Mouse (Mus musculus): Measurements from ENCODE around the gene Fcnb. TPM values are rescaled to one million over a fixed set of nuclear protein-coding genes. Genes with fewer than 3 reads are reported as not detected.

Fcnb gene
- polyA plus RNA-seq, 1 experiment from 2014 or later = 0.33 TPM

DNA sequence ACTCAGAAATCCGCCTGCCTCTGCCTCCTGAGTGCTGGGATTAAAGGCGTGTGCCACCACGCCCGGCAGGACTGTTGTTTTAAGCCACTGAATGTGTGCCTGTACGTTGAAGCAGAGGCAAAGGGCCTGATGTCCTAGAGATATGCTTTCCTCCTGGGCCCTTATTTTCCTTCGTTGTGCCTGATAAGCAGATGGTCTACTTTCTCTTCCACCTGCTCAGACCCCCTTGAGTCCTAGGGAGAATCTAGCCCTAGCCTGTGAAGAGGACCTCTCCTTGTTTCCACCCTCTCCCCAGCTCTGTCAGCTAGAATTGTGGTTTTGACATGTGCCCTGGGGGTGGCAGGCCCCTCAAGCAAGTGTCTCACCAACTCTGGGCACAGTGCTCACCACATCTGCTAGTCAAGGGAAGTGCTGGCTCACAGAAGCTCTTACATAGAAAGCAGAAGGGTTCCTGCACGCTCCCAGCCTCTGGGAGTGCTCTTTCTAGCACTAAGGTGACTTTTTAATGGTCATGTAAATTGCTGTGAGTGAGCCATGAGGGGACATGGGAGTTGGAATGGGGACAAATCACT is 9.0 kb downstream of the Fcnb start:
- 68% methylated on average over 7 of the region's 7 CpGs for WGBS
- no peak overlapping the region for H3K4me2 ChIP-seq

DNA sequence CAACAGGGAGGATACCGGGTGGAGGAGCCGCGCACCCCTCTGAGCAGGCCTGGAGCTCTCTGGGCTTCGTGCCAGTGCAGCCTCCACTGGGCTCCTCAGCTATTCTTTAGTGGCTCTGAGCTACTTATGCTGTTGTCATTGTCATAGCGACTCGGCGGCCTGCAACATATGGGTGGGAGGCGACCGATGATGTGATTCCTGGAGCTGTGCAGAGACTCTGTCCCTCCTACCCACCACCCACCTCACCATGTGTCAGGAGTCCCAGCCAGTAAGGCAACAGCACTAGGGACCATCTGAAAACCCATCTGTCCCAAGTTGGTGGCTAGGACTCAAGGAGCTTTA is 16.2 kb downstream of the Fcnb start:
- Histone ChIP-seq H3K27me3 (replicated peaks) (no peaks in the 10 kb centered on the region; the same call in 1 of the 2 replicates), H3K36me3 (no peaks in the 10 kb centered on the region), H3K9ac (no peak overlapping the region), H3K4me3 (no peak overlapping the region), H3K27ac (ENCODE audit: poor library complexity, severe bottlenecking) (no peak overlapping the region), H3K4me1 (replicated peaks) (peaks cover 8% of the 10 kb centered on the region; the same call in 1 of the 2 replicates), H3K9me3 (replicated peaks) (no peaks in the 10 kb centered on the region), H3K4me2 (no peak overlapping the region)
- WGBS = 80% methylated on average over 9 of the region's 9 CpGs
- ATAC-seq (ENCODE audit: insufficient number of reproducible peaks, low FRiP score) = peak; percentile 31; the same call in 1 of the 2 replicates

More for the DNA sequence above, 9.0 kb downstream of the Fcnb start:
- Histone ChIP-seq H3K4me3 (no peak overlapping the region), H3K27ac (ENCODE audit: poor library complexity, severe bottlenecking) (no peak overlapping the region), H3K9ac (no peak overlapping the region), H3K36me3 (no peaks in the 10 kb centered on the region), H3K9me3 (replicated peaks) (no peaks in the 10 kb centered on the region), H3K27me3 (replicated peaks) (no peaks in the 10 kb centered on the region; the same call in 1 of the 2 replicates), H3K4me1 (replicated peaks) (no peaks in the 10 kb centered on the region)
- ATAC-seq (ENCODE audit: insufficient number of reproducible peaks, low FRiP score) = no peak

DNA sequence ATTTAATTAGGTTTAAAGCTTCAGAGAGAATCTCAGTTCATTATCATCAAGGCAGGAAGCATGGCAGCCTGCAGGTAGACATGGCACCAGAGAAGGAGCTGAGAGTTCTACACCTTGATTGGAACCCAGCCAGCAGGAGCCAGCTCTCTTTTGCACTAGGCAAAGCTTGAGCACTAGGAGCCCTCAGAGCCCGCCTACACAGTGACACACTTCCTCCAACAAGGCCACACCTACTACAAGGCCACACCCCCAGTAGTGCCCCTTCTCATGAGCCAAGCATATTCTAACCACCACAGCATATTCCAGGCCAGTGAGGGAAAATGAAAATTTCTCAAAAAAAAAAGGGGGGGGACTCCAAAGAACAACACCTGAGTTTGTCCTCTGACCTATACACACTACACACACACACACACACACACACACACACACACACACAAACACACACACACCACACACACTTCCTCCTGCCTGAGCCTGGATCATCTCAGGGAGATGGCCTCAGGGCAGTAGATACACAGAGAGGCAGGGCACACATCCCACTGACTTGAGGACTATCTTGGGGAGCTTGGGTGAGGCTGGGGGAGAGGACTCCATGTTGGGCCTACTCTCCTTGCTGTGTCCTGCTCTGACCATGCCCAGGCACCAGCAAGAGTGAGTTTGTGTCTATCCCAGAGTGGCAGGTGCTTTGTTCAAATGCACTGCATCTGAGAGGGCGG is 16.7 kb downstream of the Fcnb start:
- Histone ChIP-seq H3K4me2 (no peak overlapping the region), H3K27ac (ENCODE audit: poor library complexity, severe bottlenecking) (no peak overlapping the region; the same call in 1 of the 2 replicates), H3K9me3 (replicated peaks) (no peaks in the 10 kb centered on the region), H3K4me1 (replicated peaks) (peaks cover 8% of the 10 kb centered on the region; the same call in 1 of the 2 replicates), H3K36me3 (no peaks in the 10 kb centered on the region), H3K4me3 (no peak overlapping the region), H3K27me3 (replicated peaks) (no peaks in the 10 kb centered on the region; the same call in 1 of the 2 replicates), H3K9ac (no peak overlapping the region)
- peak; percentile 83 for ATAC-seq (ENCODE audit: insufficient number of reproducible peaks, low FRiP score)
- 78% methylated on average over 2 of the region's 2 CpGs for WGBS

DNA sequence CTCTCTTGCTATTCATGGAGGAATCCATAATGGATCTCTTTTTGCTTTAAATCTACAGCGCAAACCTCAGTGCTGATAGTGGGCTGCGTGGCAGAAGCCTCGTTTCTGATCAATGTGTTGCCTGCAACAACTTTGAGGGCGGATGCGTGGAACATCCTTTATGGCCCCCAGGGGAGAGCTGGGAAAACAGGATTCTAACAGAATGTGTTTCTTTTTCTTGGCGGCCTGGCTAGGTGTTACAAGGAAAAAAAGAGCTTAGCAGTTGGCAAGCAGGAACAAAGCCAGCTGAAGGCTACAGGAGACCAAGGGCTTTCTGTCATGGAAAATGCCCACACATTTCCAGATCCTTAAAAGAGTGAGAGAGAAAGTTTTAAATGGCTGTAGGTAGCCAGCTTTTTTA is 17.5 kb downstream of the Fcnb start:
- WGBS = 62% methylated on average over 6 of the region's 6 CpGs
- H3K4me2 ChIP-seq = no peak overlapping the region
- H3K36me3 ChIP-seq = no peaks in the 10 kb centered on the region
- ATAC-seq (ENCODE audit: insufficient number of reproducible peaks, low FRiP score) = no peak
- no peaks in the 10 kb centered on the region; the same call in 1 of the 2 replicates for H3K27me3 ChIP-seq (replicated peaks)
- no peaks in the 10 kb centered on the region for H3K9me3 ChIP-seq (replicated peaks)
- peaks cover 8% of the 10 kb centered on the region; the same call in 1 of the 2 replicates for H3K4me1 ChIP-seq (replicated peaks)
- no peak overlapping the region; the same call in 1 of the 2 replicates for H3K27ac ChIP-seq (ENCODE audit: poor library complexity, severe bottlenecking)
- H3K9ac ChIP-seq = no peak overlapping the region
- H3K4me3 ChIP-seq = no peak overlapping the region

DNA sequence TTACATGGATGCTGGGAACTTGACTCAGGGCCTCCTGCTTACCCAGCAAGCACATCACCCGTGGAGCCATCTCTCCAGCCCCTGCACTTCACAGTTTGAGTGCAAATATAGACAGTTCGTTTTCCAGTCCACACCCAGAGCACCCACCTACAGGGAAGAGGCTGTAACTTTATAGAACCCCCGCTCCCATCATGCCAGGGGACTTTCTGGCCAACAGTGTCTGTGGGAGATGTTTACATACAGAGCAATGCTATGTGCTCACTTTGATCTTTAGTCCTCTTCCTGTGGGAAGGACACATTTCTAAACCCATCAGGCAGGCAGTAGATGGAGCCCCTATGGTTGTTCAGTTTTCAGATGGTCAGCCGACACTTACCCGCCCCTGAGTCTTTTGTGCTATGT is 18.0 kb downstream of the Fcnb start:
- no peak overlapping the region for H3K27ac ChIP-seq (ENCODE audit: poor library complexity, severe bottlenecking)
- no peak for ATAC-seq (ENCODE audit: insufficient number of reproducible peaks, low FRiP score)
- 70% methylated on average over 5 of the region's 5 CpGs for WGBS
- H3K4me3 ChIP-seq = no peak overlapping the region
- H3K9me3 ChIP-seq (replicated peaks) = no peaks in the 10 kb centered on the region
- H3K4me2 ChIP-seq = no peak overlapping the region
- no peak overlapping the region for H3K9ac ChIP-seq
- no peaks in the 10 kb centered on the region; the same call in 1 of the 2 replicates for H3K27me3 ChIP-seq (replicated peaks)
- H3K4me1 ChIP-seq (replicated peaks) = peaks cover 8% of the 10 kb centered on the region; the same call in 1 of the 2 replicates
- no peaks in the 10 kb centered on the region for H3K36me3 ChIP-seq

DNA sequence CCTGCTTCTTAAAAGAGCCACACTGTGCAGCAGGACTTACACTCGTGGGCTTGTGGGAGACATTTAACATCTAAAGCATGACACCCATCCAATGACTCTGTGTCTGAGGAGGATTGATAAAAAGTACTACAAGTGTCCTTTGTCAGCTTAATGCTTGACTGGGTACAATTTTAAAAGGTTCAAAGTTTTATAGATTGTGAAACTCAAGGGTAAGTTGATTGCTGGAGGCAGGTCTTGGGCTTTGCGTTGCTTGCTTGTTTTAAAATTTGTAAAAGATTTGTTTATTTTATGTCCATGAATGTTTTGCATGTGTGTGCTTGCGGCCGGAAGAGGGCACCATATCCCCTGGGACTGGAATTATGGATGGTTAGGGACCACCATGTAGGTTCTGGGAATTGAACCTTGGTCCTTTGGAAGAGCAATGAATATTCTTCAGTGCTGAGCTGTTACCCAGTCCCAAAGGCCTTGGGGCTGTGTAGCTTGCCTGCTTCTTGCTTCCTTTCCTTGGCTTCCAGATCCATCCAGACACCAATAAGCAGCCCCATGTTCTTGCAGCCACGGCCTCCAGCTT is 19.5 kb downstream of the Fcnb start:
- Histone ChIP-seq H3K27me3 (replicated peaks) (0 out of 2 replicates have a peak, but pooled peaks cover 5% of the 10 kb centered on the region), H3K9ac (no peak overlapping the region), H3K4me3 (no peak overlapping the region), H3K27ac (ENCODE audit: poor library complexity, severe bottlenecking) (no peak overlapping the region), H3K4me2 (no peak overlapping the region), H3K36me3 (no peaks in the 10 kb centered on the region), H3K4me1 (replicated peaks) (peaks cover 8% of the 10 kb centered on the region; the same call in 1 of the 2 replicates), H3K9me3 (replicated peaks) (no peaks in the 10 kb centered on the region)
- WGBS = 84% methylated on average over 5 of the region's 5 CpGs
- ATAC-seq (ENCODE audit: insufficient number of reproducible peaks, low FRiP score) = no peak

DNA sequence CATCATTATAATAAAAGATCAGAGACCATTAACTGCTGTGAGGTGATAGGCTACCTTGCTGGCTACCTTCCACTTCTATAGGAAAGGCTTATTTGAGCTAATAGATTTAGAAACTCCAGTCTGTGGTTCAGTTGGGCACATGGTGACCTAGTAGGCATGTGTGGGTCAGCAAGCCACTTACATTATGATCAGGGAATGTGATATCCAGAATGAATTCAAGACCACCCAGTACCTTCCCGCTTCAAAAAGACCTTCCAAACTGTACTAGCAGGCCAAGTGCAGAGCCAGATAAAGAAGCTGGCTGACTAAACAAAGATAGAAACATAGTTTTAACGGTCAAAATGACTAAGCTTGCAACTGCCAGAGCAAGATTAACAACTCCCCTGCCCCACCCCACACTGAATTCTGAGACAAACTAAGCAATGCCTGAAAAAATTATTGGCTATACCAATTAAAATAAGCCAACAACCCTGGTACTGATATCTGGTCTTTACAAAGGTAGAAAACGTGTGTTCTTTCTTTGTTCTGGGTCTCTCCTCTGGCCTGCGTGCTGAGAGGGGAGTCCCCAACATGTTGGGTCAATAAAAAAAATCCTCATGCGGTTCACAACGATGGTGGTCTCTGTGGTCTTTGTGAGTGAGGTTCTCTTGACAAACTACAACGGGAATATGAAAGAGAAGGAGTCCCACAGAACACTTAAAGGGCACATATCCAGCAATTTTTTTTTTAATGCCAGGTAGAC is 20.2 kb downstream of the Fcnb start:
- Histone ChIP-seq H3K9ac (no peak overlapping the region), H3K36me3 (no peaks in the 10 kb centered on the region), H3K27me3 (replicated peaks) (0 out of 2 replicates have a peak, but pooled peaks cover 5% of the 10 kb centered on the region), H3K4me2 (no peak overlapping the region), H3K4me3 (no peak overlapping the region), H3K27ac (ENCODE audit: poor library complexity, severe bottlenecking) (peak overlapping the region; percentile 49; the same call in 1 of the 2 replicates), H3K9me3 (replicated peaks) (no peaks in the 10 kb centered on the region), H3K4me1 (replicated peaks) (peaks cover 8% of the 10 kb centered on the region; the same call in 1 of the 2 replicates)
- 61% methylated on average over 7 of the region's 7 CpGs for WGBS
- ATAC-seq (ENCODE audit: insufficient number of reproducible peaks, low FRiP score) = peak; percentile 80

DNA sequence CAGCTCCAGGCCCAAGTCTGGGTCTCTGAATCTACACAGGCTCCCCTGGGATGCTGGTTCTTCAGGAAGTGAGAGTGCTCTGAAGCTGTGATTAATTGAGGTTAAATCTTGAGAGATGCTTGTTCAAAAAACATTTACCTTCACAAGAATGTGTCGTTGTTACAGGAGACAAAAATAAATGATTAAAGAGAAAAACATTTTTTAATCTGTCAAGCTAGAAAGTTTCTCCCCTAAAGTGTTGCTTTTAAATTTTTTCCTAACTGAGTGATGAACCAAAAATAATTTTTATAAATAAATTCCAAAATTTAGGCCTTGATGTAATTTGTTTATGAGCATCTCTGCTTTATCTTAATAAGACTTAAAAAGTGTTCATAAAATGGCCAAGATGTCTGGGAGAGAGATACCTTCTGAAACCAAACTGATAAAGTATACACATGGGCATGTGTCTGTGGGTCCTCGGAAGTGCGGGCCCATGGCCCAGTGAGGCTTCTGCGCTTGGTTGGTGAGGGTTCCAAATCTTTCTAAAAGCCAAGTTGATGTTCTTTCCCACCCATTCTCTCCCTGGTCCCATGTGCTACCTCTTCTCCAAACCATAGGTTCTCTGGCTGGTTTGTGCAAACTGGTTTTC is 20.9 kb downstream of the Fcnb start:
- no peak overlapping the region for H3K9ac ChIP-seq
- 0 out of 2 replicates have a peak, but pooled peaks cover 5% of the 10 kb centered on the region for H3K27me3 ChIP-seq (replicated peaks)
- no peak overlapping the region for H3K4me2 ChIP-seq
- H3K27ac ChIP-seq (ENCODE audit: poor library complexity, severe bottlenecking) = peak overlapping the region; percentile 49; the same call in 1 of the 2 replicates
- ATAC-seq (ENCODE audit: insufficient number of reproducible peaks, low FRiP score) = no peak
- H3K4me3 ChIP-seq = no peak overlapping the region
- H3K9me3 ChIP-seq (replicated peaks) = no peaks in the 10 kb centered on the region
- no peaks in the 10 kb centered on the region for H3K36me3 ChIP-seq
- WGBS = 76% methylated on average over 4 of the region's 4 CpGs
- H3K4me1 ChIP-seq (replicated peaks) = peaks cover 8% of the 10 kb centered on the region; the same call in 1 of the 2 replicates

DNA sequence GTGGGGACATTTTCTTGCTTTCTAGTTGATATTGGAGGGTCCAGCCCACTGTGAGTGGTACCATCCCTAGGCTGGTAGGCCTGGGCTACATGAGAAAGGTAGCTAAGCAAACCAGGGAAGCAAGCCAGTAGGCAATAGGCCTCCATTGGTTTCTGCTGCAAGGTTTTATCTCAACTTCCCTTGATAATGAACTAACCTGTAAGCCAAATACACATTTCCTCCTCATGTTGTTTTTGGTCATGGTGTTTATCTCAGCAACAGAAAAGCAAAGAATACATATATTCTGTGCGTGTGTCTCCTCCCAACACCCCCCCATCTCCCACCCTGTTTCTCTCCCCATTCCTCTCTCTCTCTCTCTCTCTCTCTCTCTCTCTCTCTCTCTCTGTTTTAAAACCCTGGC is 24.8 kb downstream of the Fcnb start:
- Histone ChIP-seq H3K36me3 (no peaks in the 10 kb centered on the region), H3K4me3 (no peak overlapping the region), H3K27me3 (replicated peaks) (0 out of 2 replicates have a peak, but pooled peaks cover 5% of the 10 kb centered on the region), H3K27ac (ENCODE audit: poor library complexity, severe bottlenecking) (no peak overlapping the region), H3K9ac (no peak overlapping the region), H3K4me2 (no peak overlapping the region), H3K9me3 (replicated peaks) (no peaks in the 10 kb centered on the region), H3K4me1 (replicated peaks) (no peaks in the 10 kb centered on the region)
- 82% methylated on average over 1 of the region's 1 CpGs for WGBS
- no peak for ATAC-seq (ENCODE audit: insufficient number of reproducible peaks, low FRiP score)

DNA sequence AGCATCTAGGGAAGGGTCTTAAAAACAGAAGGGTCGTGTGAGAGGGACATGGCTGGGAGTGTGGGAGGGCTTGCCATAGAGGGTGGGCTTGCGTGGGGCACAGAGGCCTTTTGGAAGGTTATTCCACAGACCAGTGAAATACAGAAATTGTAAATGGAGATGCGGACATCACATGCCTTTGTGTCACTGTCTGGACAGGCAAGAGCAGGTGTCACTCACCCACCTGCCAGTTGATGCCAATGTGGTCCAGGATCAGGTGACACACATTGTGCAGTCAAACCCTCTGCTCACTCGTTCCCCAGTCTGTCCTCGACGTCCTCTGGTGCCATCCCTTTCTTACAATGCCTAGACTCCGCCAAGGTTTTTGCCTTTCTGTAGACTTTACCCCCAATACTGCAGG is 37.6 kb downstream of the Fcnb start:
- no peak overlapping the region for H3K9ac ChIP-seq
- H3K27me3 ChIP-seq (replicated peaks) = 0 out of 2 replicates have a peak, but pooled peaks cover 3% of the 10 kb centered on the region
- H3K9me3 ChIP-seq (replicated peaks) = no peaks in the 10 kb centered on the region
- no peak for ATAC-seq (ENCODE audit: insufficient number of reproducible peaks, low FRiP score)
- H3K4me2 ChIP-seq = no peak overlapping the region
- no peaks in the 10 kb centered on the region for H3K4me1 ChIP-seq (replicated peaks)
- no peak overlapping the region for H3K4me3 ChIP-seq
- no peaks in the 10 kb centered on the region for H3K36me3 ChIP-seq
- WGBS = 74% methylated on average over 7 of the region's 7 CpGs
- H3K27ac ChIP-seq (ENCODE audit: poor library complexity, severe bottlenecking) = no peak overlapping the region

Measured in heart, embryonic 12.5 days (tissue).